Mouse (Mus musculus) hindbrain, embryonic 12.5 days (tissue): ENCODE results near the gene Hagh. TPM values are rescaled to one million over a fixed set of nuclear protein-coding genes. Genes with fewer than 3 reads are reported as not detected.
A peak's percentile ranks its signal among the peaks of the same experiment; 100 is the strongest.

Source experiments
- ATAC-seq: fragments of 200-750 bp; cut with Nextera tagmentation; 2 replicates; pipeline ENCODE4 v1.8.0; 2017; ENCODE audit warnings: moderate TSS enrichment; ENCODE audit not compliant: low FRiP score
- H3K27ac ChIP-seq: fragments of 300-500 bp; sonication (generic); 2 replicates; pipeline ENCODE4 v1.5.1; 2016; ENCODE audit warnings: mild to moderate bottlenecking
- H3K27me3 ChIP-seq: fragments of 300-500 bp; sonication (generic); 2 replicates; pipeline ENCODE4 v1.6.1; 2016; ENCODE audit warnings: mild to moderate bottlenecking
- H3K36me3 ChIP-seq: fragments of 300-500 bp; sonication (generic); 2 replicates; pipeline ENCODE4 v1.6.1; 2016; ENCODE audit warnings: mild to moderate bottlenecking
- H3K4me1 ChIP-seq: fragments of 300-500 bp; sonication (generic); 2 replicates; pipeline ENCODE4 v1.6.1; 2016
- H3K4me2 ChIP-seq: fragments of 300-500 bp; sonication (generic); replicated peaks from 2 replicates; pipeline ENCODE4 v1.6.1; 2016; ENCODE audit warnings: mild to moderate bottlenecking
- H3K4me3 ChIP-seq: fragments of 300-500 bp; sonication (generic); 2 replicates; pipeline ENCODE4 v1.5.1; 2016; ENCODE audit warnings: mild to moderate bottlenecking
- H3K9ac ChIP-seq: fragments of 300-500 bp; sonication (generic); 2 replicates; pipeline ENCODE4 v1.6.1; 2016; ENCODE audit warnings: mild to moderate bottlenecking, moderate library complexity
- H3K9me3 ChIP-seq: fragments of 300-500 bp; sonication (generic); replicated peaks from 2 replicates; pipeline ENCODE4 v1.6.1; 2016; ENCODE audit warnings: mild to moderate bottlenecking
- WGBS: fragments of 180-500 bp; shearing (Covaris S2); methylation state at CpG from one replicate; pipeline ENCODE4 v1.1.7; 2016; 5-methylcytosine and 5-hydroxymethylcytosine counted together
- polyA plus RNA-seq: library from polyadenylated mRNA; unstranded; fragments of >200 nt; fragmentation: Nextera tagmentation; extraction: Ambion mirVana; gene quantifications from 2 replicates; pipeline ENCODE4 v1.2.1, GENCODE M21; 2016

Gene Hagh
- polyA plus RNA-seq, 1 experiment from 2014 or later, result 32.3 TPM

DNA sequence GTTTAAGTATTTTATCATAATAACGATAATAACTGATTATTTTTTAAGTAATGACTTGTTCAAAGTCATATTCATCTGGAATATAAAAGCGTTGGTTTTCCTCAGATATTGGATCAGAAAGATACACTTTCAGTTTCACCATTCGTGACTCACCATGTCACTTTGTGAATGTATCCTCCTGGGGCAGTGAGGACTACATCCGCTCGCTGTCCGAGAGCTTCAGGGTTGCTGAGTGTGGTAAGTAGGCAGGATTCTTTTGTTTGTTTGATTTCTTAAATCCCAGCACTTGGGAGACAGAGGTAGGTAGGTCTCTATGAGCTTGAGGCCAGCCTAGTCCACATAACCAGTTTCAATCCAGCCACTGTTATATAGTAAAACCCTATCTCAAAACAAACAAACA lies 21.8 kb upstream of the Hagh start:
- Histone ChIP-seq H3K27ac (no peak overlapping the region), H3K27me3 (peaks cover 2% of the 10 kb centered on the region; the same call in 1 of the 2 replicates), H3K9ac (no peak overlapping the region), H3K4me3 (no peak overlapping the region), H3K4me1 (no peaks in the 10 kb centered on the region), H3K9me3 (no peaks in the 10 kb centered on the region), H3K36me3 (no peaks in the 10 kb centered on the region), H3K4me2 (no peak overlapping the region)
- no peak for ATAC-seq
- WGBS, result 51% methylated on average over 6 of the region's 6 CpGs

DNA sequence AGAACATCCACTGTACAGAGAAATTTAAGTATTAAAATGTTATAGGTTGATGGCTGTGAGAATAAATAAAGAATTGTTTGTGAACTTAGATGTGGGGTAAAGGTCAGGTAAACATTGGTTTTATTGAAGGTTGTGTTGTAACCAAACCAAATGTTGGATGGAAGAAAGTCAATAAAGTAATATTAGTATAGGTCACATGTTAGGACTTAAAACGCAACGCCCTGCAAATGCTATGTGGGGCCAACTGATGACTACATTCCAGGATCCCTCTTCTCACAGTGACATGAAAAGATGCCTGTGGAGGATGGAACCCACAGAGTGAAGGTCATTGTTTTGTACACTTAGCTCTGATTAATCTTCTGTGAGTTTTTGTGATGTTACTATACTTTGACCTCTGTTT lies 20.5 kb upstream of the Hagh start:
- H3K4me3 ChIP-seq, result no peak overlapping the region
- H3K27ac ChIP-seq, result no peak overlapping the region
- 67% methylated on average over 2 of the region's 2 CpGs for WGBS

DNA sequence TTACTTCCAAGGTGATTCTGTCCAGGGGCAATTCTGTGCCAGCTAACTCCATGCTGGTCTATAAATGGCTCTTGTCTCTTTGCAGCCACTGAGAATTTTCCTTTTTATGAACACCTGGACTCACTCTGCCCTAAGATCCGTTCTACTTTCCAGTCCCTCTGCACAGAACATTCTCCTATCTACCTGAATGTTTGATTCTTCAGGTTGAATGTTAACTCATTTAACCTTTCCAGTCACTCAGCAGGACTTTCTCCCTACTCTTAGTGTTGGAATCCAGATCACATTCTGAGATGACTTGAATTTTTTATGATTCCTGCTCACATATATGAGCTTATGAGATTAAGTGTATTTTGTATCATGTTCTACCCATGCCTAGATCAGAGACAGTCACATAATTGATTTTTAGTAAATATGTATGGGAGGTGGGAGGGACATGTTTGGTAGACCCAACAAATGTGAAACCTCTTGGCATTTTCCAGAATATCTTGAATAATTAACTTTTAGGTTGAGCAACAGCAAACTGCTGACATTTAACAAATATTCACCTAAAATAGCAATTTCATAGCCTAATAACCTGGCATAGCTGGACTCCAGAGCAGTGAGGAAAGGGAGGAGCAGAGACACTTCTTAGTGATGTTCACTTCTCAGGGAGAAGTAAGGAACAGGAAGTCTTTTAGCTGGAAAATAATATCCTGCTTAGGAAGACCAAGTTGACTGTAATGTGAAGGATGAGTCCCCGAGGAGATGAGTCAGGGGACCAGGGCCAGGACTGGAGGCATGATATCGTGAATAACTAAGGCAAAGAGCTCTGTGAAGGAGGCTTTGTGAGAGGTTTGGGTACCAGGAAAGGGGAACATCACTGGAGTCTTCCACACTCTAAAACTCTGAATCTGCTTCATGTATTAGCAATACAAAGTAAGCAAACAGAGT lies 18.3 kb upstream of the Hagh start:
- Histone ChIP-seq H3K4me2 (no peak overlapping the region), H3K9me3 (no peaks in the 10 kb centered on the region), H3K27ac (no peak overlapping the region), H3K4me3 (no peak overlapping the region), H3K9ac (no peak overlapping the region), H3K27me3 (peaks cover 13% of the 10 kb centered on the region), H3K4me1 (no peaks in the 10 kb centered on the region), H3K36me3 (no peaks in the 10 kb centered on the region)
- no peak for ATAC-seq
- WGBS, result 60% methylated on average over 3 of the region's 3 CpGs

More for the DNA sequence above, 20.5 kb upstream of the Hagh start:
- no peak for ATAC-seq
- Histone ChIP-seq H3K27me3 (peaks cover 5% of the 10 kb centered on the region), H3K4me1 (no peaks in the 10 kb centered on the region), H3K9ac (no peak overlapping the region), H3K4me2 (no peak overlapping the region), H3K9me3 (no peaks in the 10 kb centered on the region), H3K36me3 (no peaks in the 10 kb centered on the region)

DNA sequence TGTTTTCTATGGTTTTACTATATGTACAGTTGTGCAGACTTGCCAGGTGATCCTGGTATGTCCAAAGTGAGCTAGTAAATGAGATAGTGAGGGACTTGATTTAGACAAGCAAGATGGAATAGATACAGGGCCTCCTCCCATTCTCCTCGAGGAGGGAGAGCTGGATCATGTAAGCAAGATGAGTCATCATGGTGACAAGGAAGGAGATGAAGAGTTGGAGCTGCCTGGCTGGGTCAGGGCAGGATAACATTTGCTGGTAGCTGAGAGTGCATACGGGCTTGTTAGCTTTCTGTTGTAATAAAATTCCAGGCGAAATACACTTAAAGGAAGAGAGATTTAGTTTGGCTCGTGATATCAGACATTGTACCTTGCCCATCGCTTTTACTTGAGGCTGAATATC lies 398 bp downstream of the Hagh start:
- no peak overlapping the region for H3K4me3 ChIP-seq
- H3K9ac ChIP-seq, result no peak overlapping the region
- peaks cover 13% of the 10 kb centered on the region for H3K27me3 ChIP-seq
- H3K36me3 ChIP-seq, result no peaks in the 10 kb centered on the region
- H3K4me1 ChIP-seq, result no peaks in the 10 kb centered on the region
- 64% methylated on average over 5 of the region's 5 CpGs for WGBS
- no peaks in the 10 kb centered on the region for H3K9me3 ChIP-seq
- no peak overlapping the region for H3K27ac ChIP-seq
- ATAC-seq, result no peak
- H3K4me2 ChIP-seq, result no peak overlapping the region

DNA sequence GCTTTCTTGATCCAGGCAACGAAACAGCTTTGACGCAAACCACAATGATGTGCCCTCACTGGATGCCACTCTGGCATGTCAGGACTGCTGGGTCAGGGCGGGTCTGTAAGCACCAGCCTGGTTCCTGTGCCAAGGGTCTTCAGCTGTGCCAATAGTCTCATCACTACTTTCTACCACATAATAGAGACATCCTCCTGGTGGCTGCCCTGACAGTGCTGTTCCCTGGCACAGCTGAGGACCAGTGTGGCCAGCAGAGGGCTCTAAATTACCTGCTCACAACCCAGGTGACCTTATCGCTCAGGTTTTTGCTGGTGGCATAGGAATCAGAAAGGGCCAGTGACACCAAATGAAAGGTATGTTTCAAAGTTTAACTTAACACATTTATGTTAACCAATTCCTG lies 1.2 kb downstream of the Hagh start:
- ATAC-seq, result no peak
- H3K9ac ChIP-seq, result no peak overlapping the region

DNA sequence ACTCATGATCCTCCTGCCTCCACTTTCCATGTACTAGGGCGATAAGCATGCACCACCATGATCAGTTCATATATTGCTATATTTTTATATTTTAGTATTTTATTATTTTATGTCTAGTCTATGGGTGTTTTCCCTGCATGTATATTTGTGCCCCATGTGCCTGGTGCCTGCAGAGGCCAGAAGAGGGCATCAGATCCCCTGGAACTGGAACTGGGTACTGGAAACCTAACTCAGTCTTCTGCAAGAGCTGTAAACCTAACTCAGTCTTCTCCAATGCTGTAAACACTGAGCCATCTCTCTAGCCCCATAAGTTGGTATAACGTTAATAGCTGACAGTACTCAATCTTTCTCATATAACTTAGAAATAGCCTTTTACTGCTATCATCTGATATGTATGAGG lies 2.7 kb downstream of the Hagh start:
- H3K4me1 ChIP-seq, result no peaks in the 10 kb centered on the region
- H3K27ac ChIP-seq, result no peak overlapping the region
- H3K4me2 ChIP-seq, result no peak overlapping the region
- no peaks in the 10 kb centered on the region for H3K9me3 ChIP-seq
- WGBS, result 55% methylated on average over 2 of the region's 2 CpGs
- no peak overlapping the region for H3K9ac ChIP-seq
- no peaks in the 10 kb centered on the region for H3K36me3 ChIP-seq
- no peak overlapping the region for H3K4me3 ChIP-seq
- ATAC-seq, result no peak
- peaks cover 14% of the 10 kb centered on the region for H3K27me3 ChIP-seq

More for the DNA sequence above, 1.2 kb downstream of the Hagh start:
- Histone ChIP-seq H3K27ac (no peak overlapping the region), H3K9me3 (no peaks in the 10 kb centered on the region), H3K4me2 (no peak overlapping the region), H3K36me3 (no peaks in the 10 kb centered on the region), H3K4me1 (no peaks in the 10 kb centered on the region), H3K4me3 (no peak overlapping the region), H3K27me3 (peaks cover 14% of the 10 kb centered on the region)
- WGBS, result 47% methylated on average over 4 of the region's 4 CpGs

DNA sequence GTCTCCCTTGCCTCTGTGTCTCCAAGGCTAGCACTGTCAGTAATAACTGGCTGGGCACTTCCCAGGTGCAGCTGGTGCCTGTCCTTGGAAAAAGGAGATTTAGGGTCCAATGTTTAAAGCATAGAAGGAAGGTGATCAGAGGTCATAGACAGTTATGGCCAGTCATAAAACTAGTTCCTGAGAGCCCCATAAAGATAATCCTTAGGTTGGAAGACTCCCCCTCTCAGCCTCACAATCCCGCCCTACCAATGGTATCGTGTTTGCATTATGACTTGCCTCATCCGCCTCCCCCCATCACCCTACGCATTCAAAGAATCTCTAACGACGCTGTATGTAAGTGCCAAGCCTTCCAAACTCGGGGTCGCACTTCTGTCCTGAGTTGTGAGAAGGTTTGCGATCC lies 4.6 kb downstream of the Hagh start:
- no peaks in the 10 kb centered on the region for H3K9me3 ChIP-seq
- H3K27ac ChIP-seq, result no peak overlapping the region
- no peak for ATAC-seq
- no peak overlapping the region for H3K4me3 ChIP-seq
- peaks cover 6% of the 10 kb centered on the region for H3K4me1 ChIP-seq
- 53% methylated on average over 9 of the region's 9 CpGs for WGBS
- H3K27me3 ChIP-seq, result peaks cover 14% of the 10 kb centered on the region
- H3K9ac ChIP-seq, result no peak overlapping the region
- no peaks in the 10 kb centered on the region for H3K36me3 ChIP-seq
- no peak overlapping the region for H3K4me2 ChIP-seq

DNA sequence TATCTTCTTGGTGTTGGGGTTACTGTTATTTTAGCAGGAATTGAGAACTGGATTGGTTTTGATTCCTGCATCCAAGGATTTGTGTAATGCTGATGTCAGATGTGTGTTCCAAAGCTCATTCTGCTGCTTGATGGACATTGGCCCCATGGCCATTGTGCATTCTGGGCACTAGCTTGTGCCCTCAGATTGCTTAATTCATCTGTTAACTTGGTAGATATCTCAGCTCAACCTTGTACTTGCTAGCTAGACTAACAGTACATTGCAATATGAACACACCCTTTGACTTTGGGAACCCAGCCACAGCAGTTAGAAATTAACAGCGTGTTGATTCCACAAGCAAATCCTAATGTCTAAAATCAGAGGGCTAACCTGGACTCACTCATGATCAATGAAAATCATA lies 7.4 kb downstream of the Hagh start:
- 100% methylated on average over 1 of the region's 1 CpGs for WGBS
- no peak overlapping the region for H3K4me3 ChIP-seq
- no peak for ATAC-seq
- no peak overlapping the region for H3K9ac ChIP-seq
- peaks cover 17% of the 10 kb centered on the region for H3K27me3 ChIP-seq
- no peak overlapping the region for H3K27ac ChIP-seq
- peaks cover 13% of the 10 kb centered on the region for H3K4me1 ChIP-seq
- H3K36me3 ChIP-seq, result no peaks in the 10 kb centered on the region
- H3K9me3 ChIP-seq, result no peaks in the 10 kb centered on the region
- no peak overlapping the region for H3K4me2 ChIP-seq

DNA sequence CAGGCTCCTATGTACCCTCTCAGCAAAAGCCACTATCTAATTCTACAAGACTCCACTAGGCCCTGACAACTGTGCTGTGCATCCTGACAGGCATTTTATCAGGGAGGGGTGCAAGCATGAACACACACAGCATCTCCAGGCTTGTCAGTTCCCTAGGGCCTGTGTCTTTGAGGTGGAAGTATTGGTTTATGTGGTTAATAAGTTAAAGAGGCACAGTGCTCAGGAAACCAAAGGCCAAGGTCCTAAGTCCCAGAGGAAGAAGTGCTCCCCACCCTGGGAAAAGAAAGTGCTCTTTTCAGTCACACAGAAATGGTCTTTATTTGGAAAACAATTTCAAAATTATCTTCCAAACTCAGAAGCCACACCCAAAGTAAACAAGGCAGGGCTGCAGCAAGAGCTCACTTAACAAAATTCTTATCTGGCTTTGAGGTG lies 8.7 kb downstream of the Hagh start:
- Histone ChIP-seq H3K9me3 (no peaks in the 10 kb centered on the region), H3K4me2 (peak overlapping the region; percentile 74), H3K27ac (no peak overlapping the region), H3K4me3 (no peak overlapping the region; the same call in 1 of the 2 replicates), H3K27me3 (peaks cover 17% of the 10 kb centered on the region), H3K4me1 (peaks cover 13% of the 10 kb centered on the region), H3K9ac (no peak overlapping the region), H3K36me3 (peaks cover 9% of the 10 kb centered on the region)
- ATAC-seq, result no peak

DNA sequence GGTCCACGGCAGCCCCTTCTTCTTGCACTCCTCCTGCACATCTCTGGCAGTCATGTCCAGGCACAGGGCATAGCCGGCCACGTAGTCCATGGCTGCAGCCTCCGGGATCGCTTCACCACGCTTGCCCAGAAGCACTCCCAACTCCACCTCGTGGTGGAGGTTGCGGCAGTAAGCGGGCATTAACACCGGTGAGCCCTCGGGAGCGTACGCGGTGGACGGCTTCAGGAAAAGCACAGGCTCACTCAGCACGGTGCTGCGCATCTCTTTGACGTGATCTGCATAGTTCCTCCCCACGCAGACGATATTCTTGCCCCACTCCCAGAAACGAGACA lies 9.8 kb downstream of the Hagh start:
- Histone ChIP-seq H3K27ac (peak overlapping the region; percentile 93), H3K9me3 (no peaks in the 10 kb centered on the region), H3K9ac (peak overlapping the region; percentile 75), H3K4me2 (peak overlapping the region; percentile 74), H3K4me3 (peak overlapping the region; percentile 79), H3K36me3 (peaks cover 13% of the 10 kb centered on the region), H3K4me1 (peaks cover 13% of the 10 kb centered on the region), H3K27me3 (peaks cover 8% of the 10 kb centered on the region; the same call in 1 of the 2 replicates)
- under 1% methylated on average over 21 of the region's 21 CpGs for WGBS
- peak; percentile 74 for ATAC-seq

DNA sequence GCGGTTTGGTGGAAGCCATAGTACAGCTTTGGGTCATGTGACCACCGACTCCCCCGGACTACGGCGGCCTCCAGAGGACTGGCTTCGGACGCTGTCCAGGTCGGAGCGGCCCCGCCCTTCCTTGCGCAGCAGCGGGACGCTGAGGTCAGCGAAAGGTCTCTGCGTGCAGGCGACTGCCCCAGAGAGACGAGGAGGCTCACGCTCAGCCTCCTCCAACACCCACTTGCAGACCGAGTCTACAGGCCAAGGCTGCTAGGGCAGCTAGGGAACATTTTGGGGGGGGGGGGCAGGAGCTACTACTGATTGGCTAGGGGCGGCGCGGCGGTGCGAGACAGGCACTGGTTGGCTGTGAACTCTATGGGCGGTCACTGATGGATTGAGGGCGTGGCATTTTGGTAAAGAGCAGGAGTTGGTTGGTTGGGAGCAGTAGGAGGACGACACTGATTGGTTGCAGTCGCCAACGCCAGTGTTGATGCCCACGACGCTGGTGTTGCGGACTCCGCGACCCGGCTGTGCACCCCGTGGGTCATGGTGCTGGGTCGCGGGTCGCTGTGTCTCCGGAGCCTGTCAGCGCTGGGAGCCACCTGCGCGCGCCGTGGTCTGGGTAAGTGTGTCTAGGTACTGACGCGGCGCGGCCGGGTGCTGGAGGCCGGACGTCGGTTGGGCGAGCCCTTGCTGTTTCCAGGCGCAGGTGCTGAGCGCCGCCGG lies 10.3 kb downstream of the Hagh start, which contains the start of gene Fahd1:
Fahd1 (minus strand) TSS at position 300 of the 708 bp plus-strand sequence.
- H3K27me3 ChIP-seq, result peaks cover 8% of the 10 kb centered on the region; the same call in 1 of the 2 replicates
- peak; percentile 100 for ATAC-seq

DNA sequence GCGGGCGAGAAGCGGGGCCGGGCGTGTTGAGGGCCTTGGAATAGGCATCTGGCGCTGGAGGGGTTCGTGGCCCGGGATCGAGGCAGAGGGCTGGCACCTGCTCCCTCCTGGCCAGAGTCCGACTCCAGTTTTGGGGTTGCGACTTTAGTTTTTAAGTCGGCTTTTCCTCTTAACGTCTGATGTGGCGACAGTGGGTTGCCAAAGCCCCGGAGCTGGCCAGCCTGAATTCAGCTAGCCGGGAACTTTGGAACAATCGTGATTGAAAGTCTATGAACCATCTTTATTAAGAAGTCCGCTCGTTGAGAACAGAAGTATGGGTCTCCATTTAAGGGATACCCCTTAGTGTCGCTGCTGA lies 10.8 kb downstream of the Hagh start:
- Histone ChIP-seq H3K4me3 (peak overlapping the region; percentile 79), H3K4me2 (peak overlapping the region; percentile 74), H3K27ac (peak overlapping the region; percentile 53; the same call in 1 of the 2 replicates), H3K27me3 (peaks cover 5% of the 10 kb centered on the region; the same call in 1 of the 2 replicates), H3K9me3 (no peaks in the 10 kb centered on the region), H3K36me3 (peaks cover 13% of the 10 kb centered on the region), H3K9ac (peak overlapping the region; percentile 72), H3K4me1 (peaks cover 13% of the 10 kb centered on the region)
- no peak for ATAC-seq
- WGBS, result 2% methylated on average over 18 of the region's 20 CpGs

More for the DNA sequence above, 10.3 kb downstream of the Hagh start, which contains the start of gene Fahd1:
- under 1% methylated on average over 54 of the region's 58 CpGs for WGBS
- H3K9ac ChIP-seq, result peak within 1 kb of the TSS; percentile 75
- H3K36me3 ChIP-seq, result peaks cover 13% of the 10 kb centered on the region
- peak within 1 kb of the TSS; percentile 79 for H3K4me3 ChIP-seq
- H3K27ac ChIP-seq, result peak within 1 kb of the TSS; percentile 93
- peak within 1 kb of the TSS; percentile 74 for H3K4me2 ChIP-seq
- H3K4me1 ChIP-seq, result peaks cover 13% of the 10 kb centered on the region
- no peaks in the 10 kb centered on the region for H3K9me3 ChIP-seq
